8 mouse cellular contexts compared by ENCODE assay signal in the genomic region with DNA sequence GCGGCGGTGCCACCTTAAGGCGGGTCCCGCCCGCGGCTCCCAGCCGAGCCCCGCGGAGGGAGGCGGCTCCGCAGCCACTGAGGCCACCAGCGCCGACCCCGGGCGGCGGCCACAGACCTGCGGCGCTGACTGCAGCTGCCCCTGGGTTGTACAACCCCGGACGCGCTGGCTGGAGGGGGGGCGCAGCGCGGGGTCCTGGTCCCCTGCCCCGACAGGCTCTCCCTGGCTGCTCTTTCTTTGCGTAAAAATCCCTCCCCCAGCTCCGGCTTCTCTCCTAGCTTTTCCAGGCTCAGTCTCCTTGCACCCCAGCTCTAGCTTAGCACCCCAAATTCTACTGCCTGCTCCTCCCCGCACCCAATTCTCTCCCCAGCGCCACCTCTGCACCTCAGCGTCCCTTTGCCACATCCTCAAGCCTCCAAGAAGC. TPM values are rescaled to one million over a fixed set of nuclear protein-coding genes. Genes with fewer than 3 reads are reported as not detected.
DNase-seq lines count a peak whose midpoint lies in the region; ATAC-seq lines count a peak whose summit lies in the region.

No protein-coding gene starts in this region.

- H3K4me1 ChIP-seq in embryonic facial prominence, embryonic 15.5 days, result peaks cover 80% of the 10 kb centered on the region
- peaks cover 52% of the 10 kb centered on the region for H3K4me1 ChIP-seq in hindbrain, embryonic 15.5 days (replicated peaks)
- H3K4me1 ChIP-seq in liver, embryonic 15.5 days (replicated peaks), result peaks cover 62% of the 10 kb centered on the region
- H3K4me1 ChIP-seq in stomach, embryonic 14.5 days (ENCODE audit: control insufficient read depth, insufficient read depth, low read length), result peaks cover 26% of the 10 kb centered on the region

- H3K9me3 ChIP-seq in embryonic facial prominence, embryonic 15.5 days (replicated peaks), result no peaks in the 10 kb centered on the region
- H3K9me3 ChIP-seq in hindbrain, embryonic 15.5 days, result no peaks in the 10 kb centered on the region
- no peaks in the 10 kb centered on the region for H3K9me3 ChIP-seq in liver, embryonic 15.5 days (replicated peaks)
- no peaks in the 10 kb centered on the region for H3K9me3 ChIP-seq in stomach, embryonic 14.5 days (ENCODE audit: control insufficient read depth, low read depth, low read length)

- no peak for ATAC-seq in embryonic facial prominence, embryonic 15.5 days (ENCODE audit: insufficient number of reproducible peaks, low FRiP score, low TSS enrichment, low read depth)
- no peak for ATAC-seq in hindbrain, embryonic 15.5 days (ENCODE audit: low FRiP score, low read depth)
- no peak for ATAC-seq in liver, embryonic 15.5 days (ENCODE audit: insufficient read depth)
- no peak for ATAC-seq in stomach, embryonic 14.5 days (ENCODE audit: insufficient number of reproducible peaks, insufficient read depth, low FRiP score, low read depth)

- peak; percentile 45 for DNase-seq in kidney, adult 11 months
- DNase-seq in kidney, adult 9 months, result no peak
- DNase-seq in NIH3T3 (ENCODE audit: low read depth), result peak; percentile 61
- DNase-seq in frontal cortex, adult 2 months (ENCODE audit: extremely low spot score in 1 of 2, low spot score in 1 of 2), result no peak

- H3K4me2 ChIP-seq in embryonic facial prominence, embryonic 15.5 days (replicated peaks), result peak overlapping the region; percentile 85
- peak overlapping the region; percentile 86 for H3K4me2 ChIP-seq in hindbrain, embryonic 15.5 days
- peak overlapping the region; percentile 78 for H3K4me2 ChIP-seq in liver, embryonic 15.5 days
- peak overlapping the region; percentile 89 for H3K4me2 ChIP-seq in stomach, embryonic 14.5 days (replicated peaks; ENCODE audit: low read depth, low read length)

- peak overlapping the region; percentile 77 for H3K27ac ChIP-seq in embryonic facial prominence, embryonic 15.5 days (replicated peaks)
- H3K27ac ChIP-seq in hindbrain, embryonic 15.5 days (replicated peaks), result no peak overlapping the region
- no peak overlapping the region for H3K27ac ChIP-seq in liver, embryonic 15.5 days (replicated peaks)
- peak overlapping the region; percentile 27; the same call in 1 of the 2 replicates for H3K27ac ChIP-seq in stomach, embryonic 14.5 days (ENCODE audit: low read length)

- peak overlapping the region; percentile 69 for H3K4me3 ChIP-seq in embryonic facial prominence, embryonic 15.5 days (replicated peaks)
- H3K4me3 ChIP-seq in hindbrain, embryonic 15.5 days, result peak overlapping the region; percentile 68
- H3K4me3 ChIP-seq in liver, embryonic 15.5 days (replicated peaks), result peak overlapping the region; percentile 56
- peak overlapping the region; percentile 60 for H3K4me3 ChIP-seq in stomach, embryonic 14.5 days (ENCODE audit: low read depth, low read length)

- peaks cover 11% of the 10 kb centered on the region; the same call in 1 of the 2 replicates for H3K27me3 ChIP-seq in embryonic facial prominence, embryonic 15.5 days
- peaks cover 54% of the 10 kb centered on the region for H3K27me3 ChIP-seq in hindbrain, embryonic 15.5 days
- peaks cover 79% of the 10 kb centered on the region for H3K27me3 ChIP-seq in liver, embryonic 15.5 days
- no peaks in the 10 kb centered on the region for H3K27me3 ChIP-seq in stomach, embryonic 14.5 days (ENCODE audit: control insufficient read depth, insufficient read depth, low read length)

- WGBS in embryonic facial prominence, embryonic 15.5 days, result under 1% methylated on average over 26 of the region's 30 CpGs
- under 1% methylated on average over 30 of the region's 30 CpGs for WGBS in hindbrain, embryonic 15.5 days
- WGBS in liver, embryonic 15.5 days (ENCODE audit: insufficient replicate concordance), result under 1% methylated on average over 30 of the region's 30 CpGs
- WGBS in stomach, embryonic 14.5 days, result under 1% methylated on average over 23 of the region's 30 CpGs

- 0 out of 2 replicates have a peak, but pooled peaks cover 2% of the 10 kb centered on the region for H3K36me3 ChIP-seq in embryonic facial prominence, embryonic 15.5 days
- H3K36me3 ChIP-seq in hindbrain, embryonic 15.5 days, result no peaks in the 10 kb centered on the region
- no peaks in the 10 kb centered on the region for H3K36me3 ChIP-seq in liver, embryonic 15.5 days (replicated peaks)
- H3K36me3 ChIP-seq in stomach, embryonic 14.5 days (ENCODE audit: control insufficient read depth, insufficient read depth, low read length), result no peaks in the 10 kb centered on the region

- H3K9ac ChIP-seq in embryonic facial prominence, embryonic 15.5 days, result peak overlapping the region; percentile 70
- peak overlapping the region; percentile 61 for H3K9ac ChIP-seq in hindbrain, embryonic 15.5 days
- H3K9ac ChIP-seq in liver, embryonic 15.5 days, result peak overlapping the region; percentile 39; the same call in 1 of the 2 replicates
- peak overlapping the region; percentile 50 for H3K9ac ChIP-seq in stomach, embryonic 14.5 days (replicated peaks; ENCODE audit: low read depth, low read length)

RNA-seq across cellular contexts. Expression of a gene that starts 0.9 kb away (rescaled TPM):
- polyA plus RNA-seq in embryonic facial prominence, embryonic 15.5 days (2015; fragmentation: Nextera tagmentation; extraction: Ambion mirVana), result 63.1 and 73.7 TPM in 2 replicates
- 46.6 and 46.9 TPM in 2 replicates for polyA plus RNA-seq in hindbrain, embryonic 15.5 days (2015; fragmentation: Nextera tagmentation; extraction: Ambion mirVana)
- polyA plus RNA-seq in liver, embryonic 15.5 days (2015; fragmentation: Nextera tagmentation; extraction: Ambion mirVana), result 2.2 and 2.6 TPM in 2 replicates
- 17.7 and 19.1 TPM in 2 replicates for polyA plus RNA-seq in stomach, embryonic 14.5 days (2014; fragmentation: Nextera tagmentation; extraction: Ambion mirVana)
- 120 and 136 TPM in 2 replicates for polyA plus RNA-seq in frontal cortex, adult 2 months (2012; rRNA removed)

RNA-seq across cellular contexts. Expression of a gene that starts 15.9 kb away (rescaled TPM):
- 642 and 649 TPM in 2 replicates for polyA plus RNA-seq in embryonic facial prominence, embryonic 15.5 days (2015; fragmentation: Nextera tagmentation; extraction: Ambion mirVana)
- polyA plus RNA-seq in hindbrain, embryonic 15.5 days (2015; fragmentation: Nextera tagmentation; extraction: Ambion mirVana), result 820 and 884 TPM in 2 replicates
- 243 and 271 TPM in 2 replicates for polyA plus RNA-seq in liver, embryonic 15.5 days (2015; fragmentation: Nextera tagmentation; extraction: Ambion mirVana)
- polyA plus RNA-seq in stomach, embryonic 14.5 days (2014; fragmentation: Nextera tagmentation; extraction: Ambion mirVana), result 363 and 388 TPM in 2 replicates
- 867 and 972 TPM in 2 replicates for polyA plus RNA-seq in frontal cortex, adult 2 months (2012; rRNA removed)

RNA-seq across cellular contexts. Expression of a gene that starts 25.7 kb away (rescaled TPM):
- polyA plus RNA-seq in embryonic facial prominence, embryonic 15.5 days (2015; fragmentation: Nextera tagmentation; extraction: Ambion mirVana), result 16.4 and 19.6 TPM in 2 replicates
- 8.7 and 9.8 TPM in 2 replicates for polyA plus RNA-seq in hindbrain, embryonic 15.5 days (2015; fragmentation: Nextera tagmentation; extraction: Ambion mirVana)
- polyA plus RNA-seq in liver, embryonic 15.5 days (2015; fragmentation: Nextera tagmentation; extraction: Ambion mirVana), result 3.5 TPM in 2 replicates
- polyA plus RNA-seq in stomach, embryonic 14.5 days (2014; fragmentation: Nextera tagmentation; extraction: Ambion mirVana), result 14.3 and 18.2 TPM in 2 replicates
- 12.8 and 17.4 TPM in 2 replicates for polyA plus RNA-seq in frontal cortex, adult 2 months (2012; rRNA removed)

RNA-seq across cellular contexts. Expression of a gene that starts 30.2 kb away (rescaled TPM):
- polyA plus RNA-seq in embryonic facial prominence, embryonic 15.5 days (2015; fragmentation: Nextera tagmentation; extraction: Ambion mirVana), result 89.1 and 89.2 TPM in 2 replicates
- 94.3 and 109 TPM in 2 replicates for polyA plus RNA-seq in hindbrain, embryonic 15.5 days (2015; fragmentation: Nextera tagmentation; extraction: Ambion mirVana)
- polyA plus RNA-seq in liver, embryonic 15.5 days (2015; fragmentation: Nextera tagmentation; extraction: Ambion mirVana), result 20.3 and 24.6 TPM in 2 replicates
- polyA plus RNA-seq in stomach, embryonic 14.5 days (2014; fragmentation: Nextera tagmentation; extraction: Ambion mirVana), result 86.2 and 89.3 TPM in 2 replicates
- 147 and 150 TPM in 2 replicates for polyA plus RNA-seq in frontal cortex, adult 2 months (2012; rRNA removed)

RNA-seq across cellular contexts. Expression of a gene that starts 30.9 kb away (rescaled TPM):
- 0.84 and 1.3 TPM in 2 replicates for polyA plus RNA-seq in embryonic facial prominence, embryonic 15.5 days (2015; fragmentation: Nextera tagmentation; extraction: Ambion mirVana)
- 1.7 and 2.1 TPM in 2 replicates for polyA plus RNA-seq in hindbrain, embryonic 15.5 days (2015; fragmentation: Nextera tagmentation; extraction: Ambion mirVana)
- polyA plus RNA-seq in liver, embryonic 15.5 days (2015; fragmentation: Nextera tagmentation; extraction: Ambion mirVana), result 0.23 and 0.24 TPM in 2 replicates
- polyA plus RNA-seq in stomach, embryonic 14.5 days (2014; fragmentation: Nextera tagmentation; extraction: Ambion mirVana), result 0.57 and 0.69 TPM in 2 replicates
- 4.1 and 5.2 TPM in 2 replicates for polyA plus RNA-seq in frontal cortex, adult 2 months (2012; rRNA removed)

Comparison
In these comparisons a context has a peak if more than half of its experiments do, and no peak if none do; other contexts are left out.
1. DNase-seq: peak in kidney, adult 11 months (single experiment) and NIH3T3 (single experiment); none in kidney, adult 9 months (single experiment) and frontal cortex, adult 2 months (0 of 2).
2. H3K27ac ChIP-seq: peak in embryonic facial prominence, embryonic 15.5 days (single experiment) and stomach, embryonic 14.5 days (single experiment); none in hindbrain, embryonic 15.5 days (single experiment) and liver, embryonic 15.5 days (single experiment).
3. Peak in every context shown above with its lines, with median percentiles within 50 percentile points of each other: H3K4me2 ChIP-seq, H3K4me3 ChIP-seq and H3K9ac ChIP-seq.